Mouse (Mus musculus) activated CD4-positive, CD25-positive, alpha-beta regulatory T cell, adult 4 months (primary cell): ENCODE results near the gene Sgpp1. TPM values are rescaled to one million over a fixed set of nuclear protein-coding genes. Genes with fewer than 3 reads are reported as not detected.
"Not testable (repeated sequence)": the region's sequence is repeated elsewhere in the genome, so short reads cannot be mapped to it uniquely, and the experiment has no call there.

Experiments
- ATAC-seq: one replicate; pipeline ENCODE4 v1.8.0; 2017
- polyA plus RNA-seq, 2 experiments: library from polyadenylated mRNA; unstranded; fragments of 100-300 nt; shearing (Covaris generic); gene quantifications; one replicate each; pipeline ENCODE4 v1.2.1; 2017

Gene Sgpp1
- polyA plus RNA-seq, 2 experiments from 2014 or later = 12.4 to 19.9 TPM

- ATAC-seq = not testable (repeated sequence)
These were observed 51.5 kb downstream of the Sgpp1 start for GRCm38 (mm10) chr12:75684026-75684425.

GRCm38 (mm10) chr12:75683598-75683997 lies 51.9 kb downstream of the Sgpp1 start:
- ATAC-seq = no peak

- ATAC-seq = no peak
These were observed 52.7 kb downstream of the Sgpp1 start for GRCm38 (mm10) chr12:75682842-75683241.

DNA sequence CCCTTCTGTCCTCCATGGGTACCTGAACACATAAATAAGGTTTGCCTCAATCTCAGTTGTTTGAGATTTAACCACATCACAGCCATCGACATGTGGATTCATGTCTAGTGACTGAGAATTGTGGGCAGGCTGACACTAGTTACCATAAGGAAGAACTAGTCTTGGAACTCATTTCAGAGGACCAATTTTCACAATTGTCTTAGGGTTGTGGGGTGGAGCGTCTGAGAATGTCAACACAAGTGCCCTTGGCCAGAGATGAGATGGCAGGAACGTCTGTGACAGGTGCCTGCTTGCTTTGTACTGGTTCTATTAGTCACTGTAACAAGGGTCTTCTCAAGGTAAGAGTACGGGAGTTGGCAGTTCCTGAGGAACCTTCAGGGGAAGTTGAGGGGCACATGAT lies 54.4 kb downstream of the Sgpp1 start:
- ATAC-seq = no peak

- no peak for ATAC-seq
These were observed 57.1 kb downstream of the Sgpp1 start for GRCm38 (mm10) chr12:75678393-75678792.

- ATAC-seq = no peak
These were observed 62.9 kb downstream of the Sgpp1 start for GRCm38 (mm10) chr12:75672630-75673029.

DNA sequence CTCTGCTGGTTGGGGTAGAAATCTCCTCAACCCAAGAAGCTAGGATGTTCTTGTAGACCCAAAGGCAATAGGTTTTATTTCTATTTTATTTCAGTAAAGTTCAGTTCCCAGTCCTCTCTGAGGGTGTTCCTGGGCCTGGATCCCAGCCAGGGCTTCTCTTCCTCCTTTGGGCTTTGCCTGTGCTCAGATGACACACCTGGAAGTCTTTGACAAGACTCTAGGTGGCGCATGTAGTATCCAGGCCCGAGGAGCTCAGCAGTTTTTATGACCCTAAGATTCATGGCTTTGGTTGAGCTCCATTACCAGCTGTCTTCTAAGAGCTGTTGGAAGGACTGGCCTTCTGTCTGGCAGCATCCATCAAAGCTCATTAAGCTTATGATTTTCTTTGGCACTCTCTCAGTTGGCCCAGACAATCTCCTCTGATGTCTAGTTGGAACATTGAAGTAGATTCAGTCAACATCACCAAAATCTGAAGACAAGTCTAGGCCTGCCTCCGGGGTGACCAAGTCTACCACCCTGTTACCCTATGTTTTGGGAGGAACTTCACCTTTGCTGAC lies 63.7 kb downstream of the Sgpp1 start:
- no peak for ATAC-seq

DNA sequence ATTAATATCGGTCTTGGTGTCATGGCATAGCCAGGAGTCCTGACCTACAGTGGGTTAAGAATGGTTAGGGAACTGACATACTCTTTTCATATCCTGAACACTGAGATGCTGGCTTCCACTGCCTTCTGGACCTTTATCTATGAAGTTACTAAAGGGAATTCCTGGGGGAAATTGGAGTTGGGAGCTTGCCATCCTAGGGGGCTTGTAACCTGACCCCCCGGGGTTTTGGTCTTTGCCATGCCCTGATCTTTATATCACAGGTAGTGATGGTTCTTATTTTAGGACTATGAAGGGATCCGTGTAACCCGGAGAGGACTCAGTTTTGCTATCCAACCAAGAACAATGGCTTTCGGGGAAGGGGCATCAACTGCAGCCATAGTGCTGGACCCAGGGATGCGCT lies 64.9 kb downstream of the Sgpp1 start:
- no peak for ATAC-seq

DNA sequence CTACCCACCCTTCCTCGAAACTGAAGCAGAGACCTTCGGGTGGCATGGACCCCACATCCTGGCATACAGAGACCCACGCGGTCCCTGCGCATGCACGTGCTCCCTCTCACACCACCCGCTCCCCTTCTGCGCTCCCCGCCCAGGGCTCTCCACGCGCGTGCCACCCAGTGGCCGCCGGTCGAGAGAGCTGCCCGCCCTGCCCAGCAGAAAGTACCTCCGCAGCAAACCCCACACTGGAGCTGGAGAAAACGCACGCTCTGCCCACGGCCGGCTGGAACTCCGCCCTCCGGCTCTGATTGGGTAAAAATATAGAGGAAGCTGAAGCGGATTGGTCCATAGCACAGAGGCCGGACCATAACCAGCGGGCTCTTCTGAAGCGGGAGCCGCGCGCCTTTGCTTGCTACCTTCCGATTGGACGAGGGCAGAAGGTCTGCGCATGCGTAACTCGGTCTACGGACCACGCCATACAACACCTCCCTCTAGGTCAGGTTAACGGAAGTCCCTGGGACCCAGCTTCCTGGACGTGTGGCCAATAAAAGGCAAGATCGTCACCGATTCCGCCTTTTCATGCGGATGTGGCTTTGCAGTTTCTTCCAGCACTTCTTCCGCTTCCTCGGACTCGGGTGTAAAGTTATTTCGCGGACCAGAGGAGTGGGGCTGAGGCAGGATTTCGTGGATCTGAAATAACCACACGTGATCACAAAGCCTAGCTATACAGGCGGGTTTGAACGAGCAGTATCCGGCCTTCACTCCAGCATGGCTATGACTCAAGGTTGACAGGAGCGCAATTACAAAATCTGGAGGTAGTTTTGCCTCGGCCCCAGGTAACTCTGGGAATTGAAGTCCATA lies 66.0 kb downstream of the Sgpp1 start, which contains the start of gene Wdr89:
Wdr89 (minus strand) TSS at position 280 of the 849 bp plus-strand sequence.
- ATAC-seq = peak; percentile 93

GRCm38 (mm10) chr12:75668916-75669257 lies 66.6 kb downstream of the Sgpp1 start:
- no peak for ATAC-seq

DNA sequence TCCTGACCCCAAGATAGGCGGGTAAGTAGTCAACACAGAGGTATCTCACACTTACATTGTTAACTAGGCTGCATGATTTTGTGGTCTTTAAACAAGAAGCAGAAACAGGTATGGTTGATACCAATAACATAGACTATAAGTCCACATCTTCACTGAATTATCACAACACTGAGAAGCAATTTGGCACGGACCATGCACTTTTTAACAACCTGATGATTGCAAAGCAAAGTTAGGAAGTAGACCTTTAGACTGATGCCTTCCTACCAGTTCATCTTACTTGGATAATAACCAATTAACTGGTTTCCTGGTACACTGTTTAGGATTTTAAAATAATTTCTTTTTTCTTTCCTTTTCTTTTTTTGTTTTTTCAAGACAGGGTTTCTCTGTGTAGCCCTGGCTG lies 67.3 kb downstream of the Sgpp1 start:
- ATAC-seq = no peak

DNA sequence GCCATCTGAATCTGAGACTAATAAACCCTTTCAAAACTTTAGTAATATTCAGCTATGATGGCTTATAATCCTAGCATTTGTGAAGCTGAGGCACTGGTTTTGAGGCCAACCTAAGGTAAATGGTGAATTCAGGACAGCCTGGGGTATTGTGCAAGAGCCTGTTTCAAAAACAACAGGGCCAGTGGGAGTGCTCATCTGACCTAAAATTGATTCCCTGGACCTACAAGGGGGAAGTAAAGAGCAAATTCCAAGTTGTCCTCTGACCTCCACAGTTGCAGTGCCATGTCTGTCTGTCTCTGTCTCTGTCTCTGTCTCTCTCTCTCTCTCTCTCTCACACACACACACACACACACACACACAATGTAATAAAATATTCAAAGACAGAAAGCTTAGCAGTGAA lies 68.6 kb downstream of the Sgpp1 start:
- ATAC-seq = no peak

GRCm38 (mm10) chr12:75664516-75664810 lies 71.1 kb downstream of the Sgpp1 start:
- no peak for ATAC-seq

Other genes with a start within 250 kb of the Sgpp1 start
- 1 to 10 TPM; 7.4 to 9.2 TPM for gene Ppp2r5e, start 139.5 kb downstream of the Sgpp1 start, polyA plus RNA-seq
- 10 to 100 TPM; 17.3 to 24.7 TPM for gene Wdr89, start 66.2 kb downstream of the Sgpp1 start, polyA plus RNA-seq
- 10 to 100 TPM; 12.7 to 14.6 TPM for gene Syne2, start 82.4 kb upstream of the Sgpp1 start, polyA plus RNA-seq